Mouse (Mus musculus): ENCODE measurements at regions not wholly inside any gene's neighbourhood (a gene's known extent, or its start where the extent isn't known, plus 50 kb on each side); places are given as distances from the start of the nearest gene placed in this dataset.

- H3K9ac ChIP-seq (replicated peaks), result no peak overlapping the region
- peaks cover 15% of the 10 kb centered on the region for H3K4me1 ChIP-seq (replicated peaks)
- no peak for ATAC-seq (ENCODE audit: insufficient number of reproducible peaks, insufficient read depth, low FRiP score, low TSS enrichment, low read depth)
- 88% methylated on average over 6 of the region's 6 CpGs for WGBS
- H3K9me3 ChIP-seq, result no peaks in the 10 kb centered on the region
- no peak overlapping the region for H3K4me3 ChIP-seq (replicated peaks)
- no peak overlapping the region for H3K27ac ChIP-seq
- H3K27me3 ChIP-seq, result no peaks in the 10 kb centered on the region
- H3K36me3 ChIP-seq, result no peaks in the 10 kb centered on the region
- H3K4me2 ChIP-seq, result no peak overlapping the region
Observed at GRCm38 (mm10) chr11:112889760-112890159, 107.7 kb downstream of the Sox9 start.

- ATAC-seq (ENCODE audit: insufficient number of reproducible peaks, insufficient read depth, low FRiP score, low TSS enrichment, low read depth), result no peak
- H3K36me3 ChIP-seq, result no peaks in the 10 kb centered on the region
- H3K4me1 ChIP-seq (replicated peaks), result no peaks in the 10 kb centered on the region
- H3K4me3 ChIP-seq (replicated peaks), result no peak overlapping the region
- 85% methylated on average over 2 of the region's 2 CpGs for WGBS
- no peak overlapping the region for H3K9ac ChIP-seq (replicated peaks)
- no peaks in the 10 kb centered on the region for H3K9me3 ChIP-seq
- no peak overlapping the region for H3K4me2 ChIP-seq
- H3K27ac ChIP-seq, result no peak overlapping the region
- no peaks in the 10 kb centered on the region for H3K27me3 ChIP-seq
Observed at GRCm38 (mm10) chr11:112897597-112897996, 115.6 kb downstream of the Sox9 start.

- Histone ChIP-seq H3K9ac (replicated peaks) (no peak overlapping the region), H3K27ac (no peak overlapping the region), H3K4me2 (no peak overlapping the region), H3K4me3 (replicated peaks) (no peak overlapping the region), H3K36me3 (no peaks in the 10 kb centered on the region), H3K27me3 (no peaks in the 10 kb centered on the region), H3K4me1 (replicated peaks) (no peaks in the 10 kb centered on the region), H3K9me3 (no peaks in the 10 kb centered on the region)
- ATAC-seq (ENCODE audit: insufficient number of reproducible peaks, insufficient read depth, low FRiP score, low TSS enrichment, low read depth), result no peak
- 48% methylated on average over 3 of the region's 3 CpGs for WGBS
Observed at GRCm38 (mm10) chr11:112902618-112903017, 120.6 kb downstream of the Sox9 start.

GRCm38 (mm10) chr11:112910309-112910708 lies 128.3 kb downstream of the Sox9 start:
- H3K4me1 ChIP-seq (replicated peaks), result no peaks in the 10 kb centered on the region
- no peaks in the 10 kb centered on the region for H3K36me3 ChIP-seq
- H3K9ac ChIP-seq (replicated peaks), result no peak overlapping the region
- 70% methylated on average over 5 of the region's 5 CpGs for WGBS
- H3K4me2 ChIP-seq, result no peak overlapping the region
- H3K4me3 ChIP-seq (replicated peaks), result no peak overlapping the region
- no peak for ATAC-seq (ENCODE audit: insufficient number of reproducible peaks, insufficient read depth, low FRiP score, low TSS enrichment, low read depth)
- no peaks in the 10 kb centered on the region for H3K9me3 ChIP-seq
- H3K27ac ChIP-seq, result no peak overlapping the region
- H3K27me3 ChIP-seq, result no peaks in the 10 kb centered on the region

GRCm38 (mm10) chr11:112912875-112913274 lies 130.9 kb downstream of the Sox9 start:
- Histone ChIP-seq H3K36me3 (no peaks in the 10 kb centered on the region), H3K27ac (no peak overlapping the region), H3K9ac (replicated peaks) (no peak overlapping the region), H3K4me3 (replicated peaks) (no peak overlapping the region), H3K27me3 (no peaks in the 10 kb centered on the region), H3K4me2 (no peak overlapping the region), H3K9me3 (no peaks in the 10 kb centered on the region), H3K4me1 (replicated peaks) (no peaks in the 10 kb centered on the region)
- 82% methylated on average over 3 of the region's 3 CpGs for WGBS
- ATAC-seq (ENCODE audit: insufficient number of reproducible peaks, insufficient read depth, low FRiP score, low TSS enrichment, low read depth), result no peak

- WGBS, result 86% methylated on average over 1 of the region's 1 CpGs
- H3K36me3 ChIP-seq, result no peaks in the 10 kb centered on the region
- H3K9me3 ChIP-seq, result no peaks in the 10 kb centered on the region
- no peaks in the 10 kb centered on the region for H3K27me3 ChIP-seq
- no peak overlapping the region for H3K4me3 ChIP-seq (replicated peaks)
- no peaks in the 10 kb centered on the region for H3K4me1 ChIP-seq (replicated peaks)
- H3K9ac ChIP-seq (replicated peaks), result no peak overlapping the region
- H3K27ac ChIP-seq, result no peak overlapping the region
- ATAC-seq (ENCODE audit: insufficient number of reproducible peaks, insufficient read depth, low FRiP score, low TSS enrichment, low read depth), result no peak
- no peak overlapping the region for H3K4me2 ChIP-seq
Observed at GRCm38 (mm10) chr11:112916923-112917322, 134.9 kb downstream of the Sox9 start.

GRCm38 (mm10) chr11:112920131-112920530 lies 138.1 kb downstream of the Sox9 start:
- Histone ChIP-seq H3K4me1 (replicated peaks) (peaks cover 9% of the 10 kb centered on the region; the same call in 1 of the 2 replicates), H3K27me3 (no peaks in the 10 kb centered on the region), H3K4me2 (no peak overlapping the region), H3K27ac (no peak overlapping the region), H3K9ac (replicated peaks) (no peak overlapping the region), H3K36me3 (no peaks in the 10 kb centered on the region), H3K4me3 (replicated peaks) (no peak overlapping the region), H3K9me3 (no peaks in the 10 kb centered on the region)
- 81% methylated on average over 4 of the region's 4 CpGs for WGBS
- no peak for ATAC-seq (ENCODE audit: insufficient number of reproducible peaks, insufficient read depth, low FRiP score, low TSS enrichment, low read depth)

GRCm38 (mm10) chr11:112924577-112924976 lies 142.6 kb downstream of the Sox9 start:
- 49% methylated on average over 1 of the region's 1 CpGs for WGBS
- H3K27ac ChIP-seq, result peak overlapping the region; percentile 53; the same call in 1 of the 2 replicates
- no peak overlapping the region for H3K9ac ChIP-seq (replicated peaks)
- H3K9me3 ChIP-seq, result no peaks in the 10 kb centered on the region
- no peaks in the 10 kb centered on the region for H3K27me3 ChIP-seq
- no peak overlapping the region for H3K4me2 ChIP-seq
- H3K36me3 ChIP-seq, result no peaks in the 10 kb centered on the region
- no peak overlapping the region for H3K4me3 ChIP-seq (replicated peaks)
- no peak for ATAC-seq (ENCODE audit: insufficient number of reproducible peaks, insufficient read depth, low FRiP score, low TSS enrichment, low read depth)
- H3K4me1 ChIP-seq (replicated peaks), result peaks cover 12% of the 10 kb centered on the region; the same call in 1 of the 2 replicates

GRCm38 (mm10) chr11:112925140-112925539 lies 143.1 kb downstream of the Sox9 start:
- no peak overlapping the region for H3K4me3 ChIP-seq (replicated peaks)
- H3K27ac ChIP-seq, result peak overlapping the region; percentile 53; the same call in 1 of the 2 replicates
- no peaks in the 10 kb centered on the region for H3K9me3 ChIP-seq
- H3K4me2 ChIP-seq, result no peak overlapping the region
- H3K4me1 ChIP-seq (replicated peaks), result peaks cover 12% of the 10 kb centered on the region; the same call in 1 of the 2 replicates
- no peak overlapping the region for H3K9ac ChIP-seq (replicated peaks)
- H3K27me3 ChIP-seq, result no peaks in the 10 kb centered on the region
- no peaks in the 10 kb centered on the region for H3K36me3 ChIP-seq
- ATAC-seq (ENCODE audit: insufficient number of reproducible peaks, insufficient read depth, low FRiP score, low TSS enrichment, low read depth), result peak; percentile 37; the same call in 1 of the 2 replicates
- 47% methylated on average over 6 of the region's 6 CpGs for WGBS

- no peak for ATAC-seq (ENCODE audit: insufficient number of reproducible peaks, insufficient read depth, low FRiP score, low TSS enrichment, low read depth)
- Histone ChIP-seq H3K9me3 (no peaks in the 10 kb centered on the region), H3K36me3 (no peaks in the 10 kb centered on the region), H3K27ac (no peak overlapping the region), H3K27me3 (no peaks in the 10 kb centered on the region), H3K4me1 (replicated peaks) (peaks cover 12% of the 10 kb centered on the region; the same call in 1 of the 2 replicates), H3K9ac (replicated peaks) (no peak overlapping the region), H3K4me2 (no peak overlapping the region), H3K4me3 (replicated peaks) (no peak overlapping the region)
- WGBS, result 79% methylated on average over 19 of the region's 19 CpGs
Observed at GRCm38 (mm10) chr11:112926330-112927025, 144.5 kb downstream of the Sox9 start.

- no peak for ATAC-seq (ENCODE audit: insufficient number of reproducible peaks, insufficient read depth, low FRiP score, low TSS enrichment, low read depth)
- Histone ChIP-seq H3K4me1 (replicated peaks) (0 out of 2 replicates have a peak, but pooled peaks cover 1% of the 10 kb centered on the region), H3K9ac (replicated peaks) (no peak overlapping the region), H3K4me2 (no peak overlapping the region), H3K9me3 (no peaks in the 10 kb centered on the region), H3K27ac (no peak overlapping the region), H3K4me3 (replicated peaks) (no peak overlapping the region), H3K36me3 (no peaks in the 10 kb centered on the region), H3K27me3 (no peaks in the 10 kb centered on the region)
- WGBS, result 61% methylated on average over 10 of the region's 10 CpGs
Observed at GRCm38 (mm10) chr11:112930186-112930808, 148.3 kb downstream of the Sox9 start.
